Mouse (Mus musculus): ENCODE data around the gene Ift43.

Gene Ift43

GRCm38 (mm10) chr12:86173314-86173713 lies 91.0 kb downstream of the Ift43 start:
- DNase-seq (ENCODE audit: low spot score in 2 of 2), result no peak

GRCm38 (mm10) chr12:86174369-86174768 lies 92.0 kb downstream of the Ift43 start:
- DNase-seq (ENCODE audit: low spot score in 2 of 2), result no peak

DNA sequence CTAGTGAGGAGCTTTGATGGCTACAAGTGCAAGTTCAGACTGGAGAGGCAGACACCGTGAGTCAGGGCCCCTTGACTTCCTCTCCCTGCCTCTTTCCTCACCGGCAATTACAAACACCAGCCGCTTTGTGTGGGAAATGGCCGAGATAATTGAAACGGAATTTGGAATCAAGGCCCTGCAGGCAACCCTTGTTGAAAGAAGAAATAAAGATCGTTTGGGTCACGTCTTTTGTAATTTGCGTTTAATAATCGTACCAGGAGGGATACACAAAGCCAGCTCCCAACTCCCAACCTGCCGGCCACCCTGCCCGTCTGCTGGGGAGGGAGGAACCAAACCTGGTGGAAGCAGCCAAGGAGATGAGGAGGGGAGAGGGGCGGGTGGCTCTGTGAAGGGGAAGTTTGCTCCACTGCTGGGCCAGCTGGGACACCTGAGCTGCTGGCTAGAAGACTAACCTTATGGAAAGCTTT lies 93.2 kb downstream of the Ift43 start:
- no peak for DNase-seq (ENCODE audit: low spot score in 2 of 2)

DNA sequence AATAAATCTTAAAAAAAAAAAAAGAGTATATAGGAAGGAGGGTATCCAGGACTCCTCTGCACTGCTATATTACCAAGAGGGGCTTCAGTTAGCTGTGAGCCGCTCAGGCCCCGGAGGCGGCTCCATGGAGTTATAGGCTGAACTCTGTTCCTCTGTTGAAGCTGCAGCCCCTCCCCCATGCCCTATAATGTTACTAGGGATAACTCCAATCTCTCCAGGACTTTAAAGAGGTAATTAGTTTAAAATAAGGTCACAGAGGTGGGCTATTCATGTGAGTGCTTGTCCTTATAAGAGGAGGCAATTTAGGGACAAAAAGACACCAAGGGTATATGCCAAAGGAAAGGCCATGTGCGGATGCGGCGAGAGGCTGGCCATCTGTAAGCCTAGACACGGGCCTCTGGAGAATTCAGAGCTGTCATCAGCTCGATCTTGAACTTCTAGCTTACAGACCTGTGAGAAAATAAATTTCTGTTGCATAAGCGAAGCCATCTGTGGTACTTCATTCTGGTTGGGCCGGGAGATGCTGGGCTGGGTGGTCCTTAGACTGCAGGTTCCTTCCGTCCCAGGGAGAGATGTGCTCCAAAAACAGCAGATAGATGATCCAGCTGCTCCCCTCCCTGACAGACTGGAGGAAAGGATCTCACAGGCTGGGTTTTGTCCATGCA lies 94.5 kb downstream of the Ift43 start:
- no peak for DNase-seq (ENCODE audit: low spot score in 2 of 2)

- DNase-seq (ENCODE audit: low spot score in 2 of 2), result no peak
Observed at GRCm38 (mm10) chr12:86179266-86179665, 96.9 kb downstream of the Ift43 start.

DNA sequence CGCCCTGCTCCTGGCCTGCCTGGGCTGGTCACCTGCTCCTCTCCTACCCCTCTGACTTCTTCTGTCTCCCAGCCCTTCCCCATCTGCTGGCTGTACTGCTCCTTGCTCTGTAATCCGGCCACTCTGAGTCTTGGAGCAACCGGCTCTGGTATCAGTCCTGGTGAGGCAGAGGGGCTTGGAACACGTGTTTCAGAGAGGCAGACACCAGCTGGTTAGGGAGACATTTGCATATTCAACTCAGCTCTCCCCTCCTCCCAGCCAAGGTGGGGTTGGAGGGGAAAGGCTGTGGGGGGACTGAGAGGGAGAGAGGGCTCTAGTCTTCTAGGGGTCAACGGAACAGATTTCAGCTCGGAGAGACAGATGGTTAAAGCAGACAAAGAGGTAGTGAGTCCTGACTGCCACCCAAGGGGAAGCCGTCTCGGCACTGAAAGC lies 99.0 kb downstream of the Ift43 start:
- no peak for DNase-seq (ENCODE audit: low spot score in 2 of 2)

GRCm38 (mm10) chr12:86181879-86182278 lies 99.5 kb downstream of the Ift43 start:
- DNase-seq (ENCODE audit: low spot score in 2 of 2), result no peak

DNA sequence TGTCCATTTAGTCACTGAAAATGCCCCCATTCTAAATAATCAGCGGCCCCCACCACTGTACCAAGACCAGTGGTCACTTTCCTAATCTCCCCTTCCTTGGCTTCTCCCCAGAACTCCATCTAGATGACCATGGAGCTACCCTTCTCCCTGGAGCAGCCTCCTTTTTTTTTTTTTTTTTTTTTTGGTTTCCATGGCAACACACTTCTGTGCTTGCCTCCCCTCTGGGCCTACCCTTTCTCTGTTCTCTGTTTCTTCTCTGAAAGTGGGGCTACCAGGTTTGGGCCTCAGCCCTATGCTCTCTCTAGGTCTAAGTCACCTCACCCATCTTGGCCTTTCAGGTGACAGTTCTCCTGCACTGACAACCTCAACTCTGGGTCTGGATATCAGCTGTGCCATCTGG lies 100.1 kb downstream of the Ift43 start:
- DNase-seq (ENCODE audit: low spot score in 2 of 2), result no peak

- DNase-seq (ENCODE audit: low spot score in 2 of 2), result no peak
Observed at GRCm38 (mm10) chr12:86188161-86188560, 105.8 kb downstream of the Ift43 start.

GRCm38 (mm10) chr12:86189601-86190323 lies 107.4 kb downstream of the Ift43 start:
- DNase-seq (ENCODE audit: low spot score in 2 of 2), result no peak

- DNase-seq (ENCODE audit: low spot score in 2 of 2), result no peak
Observed at GRCm38 (mm10) chr12:86192036-86192449, 109.7 kb downstream of the Ift43 start.

GRCm38 (mm10) chr12:86196944-86197343 lies 114.6 kb downstream of the Ift43 start:
- DNase-seq (ENCODE audit: low spot score in 2 of 2), result no peak

DNA sequence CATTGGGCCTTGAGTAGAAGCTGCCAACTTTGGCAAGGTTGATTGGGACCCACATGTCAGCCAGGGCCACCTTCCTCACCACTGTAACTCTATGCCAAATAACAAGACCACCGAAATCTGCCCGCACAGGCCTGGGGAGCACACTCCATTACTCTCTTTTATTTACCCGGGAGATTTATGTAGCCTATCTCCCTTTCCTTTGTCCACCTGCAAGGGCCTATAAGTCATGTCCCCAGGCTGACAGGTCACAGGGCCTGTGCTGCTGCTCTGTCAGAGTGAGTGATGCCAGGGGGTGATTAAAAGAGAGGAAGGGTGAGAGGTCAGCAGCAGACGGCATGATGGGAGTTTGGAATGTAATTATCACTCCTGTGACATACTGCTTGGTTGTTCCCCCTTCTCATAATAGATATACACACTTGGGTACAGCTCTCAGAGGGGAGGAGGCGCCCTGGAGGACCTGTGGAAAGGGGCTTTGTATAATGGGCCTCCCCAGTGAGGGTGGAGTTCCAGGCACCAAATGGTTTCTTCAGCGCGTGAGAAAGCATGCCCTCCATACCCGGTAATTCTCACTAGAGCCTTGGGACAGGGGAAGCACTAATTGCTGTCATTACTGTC lies 121.2 kb downstream of the Ift43 start:
- DNase-seq (ENCODE audit: low spot score in 2 of 2), result no peak

DNA sequence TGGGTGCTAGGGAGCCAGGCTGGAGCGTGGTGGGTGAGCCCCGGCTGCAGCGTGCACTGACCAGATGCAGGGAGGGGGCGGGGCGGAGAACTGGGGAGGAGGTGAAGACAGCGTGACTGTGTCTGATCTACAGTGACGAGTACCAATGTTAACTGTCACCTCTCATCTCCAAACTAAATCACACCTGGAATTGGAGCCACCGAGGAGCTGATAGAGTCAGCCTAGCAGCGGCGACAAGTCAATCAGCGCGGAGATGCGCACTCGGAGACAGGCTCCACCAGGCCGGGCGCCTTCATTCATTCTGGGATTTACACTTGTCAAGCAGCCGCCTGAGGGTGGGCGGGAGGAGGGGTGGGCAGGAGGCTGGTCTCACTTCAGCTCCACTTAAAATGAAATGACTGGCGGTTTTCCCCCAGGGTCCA lies 128.8 kb downstream of the Ift43 start:
- DNase-seq (ENCODE audit: low spot score in 2 of 2), result no peak

Data from urinary bladder, postnatal 4 days (tissue).